Mouse (Mus musculus) erythroblast, embryonic 14.5 days (primary cell): ENCODE measurements around the gene App. TPM values are rescaled to one million over a fixed set of nuclear protein-coding genes. Genes with fewer than 3 reads are reported as not detected.

ENCODE experiments used
- H3K27me3 ChIP-seq: 2 replicates; pipeline ENCODE4 v1.6.1; 2012; ENCODE audit warnings: inconsistent platforms; ENCODE audit not compliant: control insufficient read depth
- H3K36me3 ChIP-seq: 2 replicates; pipeline ENCODE4 v1.6.1; 2012; ENCODE audit warnings: mild to moderate bottlenecking, inconsistent platforms; ENCODE audit not compliant: control insufficient read depth
- H3K4me1 ChIP-seq: 2 replicates; pipeline ENCODE4 v1.6.1; 2012; ENCODE audit warnings: inconsistent platforms; ENCODE audit not compliant: control insufficient read depth
- H3K4me3 ChIP-seq: replicated peaks from 2 replicates; pipeline ENCODE3; 2012; ENCODE audit warnings: moderate library complexity, mild to moderate bottlenecking, inconsistent platforms
- H3K9me3 ChIP-seq: 2 replicates; pipeline ENCODE4 v1.6.1; 2012; ENCODE audit warnings: low read length, inconsistent platforms, mixed read lengths; ENCODE audit not compliant: control insufficient read depth
- GATA1 ChIP-seq: IDR thresholded peaks from 2 replicates; pipeline ENCODE4 v1.6.1; 2012; ENCODE audit warnings: low read length, inconsistent platforms, mixed read lengths
- TAL1 ChIP-seq: IDR thresholded peaks from 3 replicates; pipeline ENCODE4 v1.6.1; 2012; ENCODE audit warnings: low read length, inconsistent platforms, mixed read lengths
- polyA plus RNA-seq: library from polyadenylated mRNA; stranded (reverse); fragments of >175 nt; gene quantifications from 2 replicates; pipeline ENCODE4 v1.2.3, GENCODE M21; 2012

App gene
- polyA plus RNA-seq, 1 experiment = 0.16 TPM

DNA sequence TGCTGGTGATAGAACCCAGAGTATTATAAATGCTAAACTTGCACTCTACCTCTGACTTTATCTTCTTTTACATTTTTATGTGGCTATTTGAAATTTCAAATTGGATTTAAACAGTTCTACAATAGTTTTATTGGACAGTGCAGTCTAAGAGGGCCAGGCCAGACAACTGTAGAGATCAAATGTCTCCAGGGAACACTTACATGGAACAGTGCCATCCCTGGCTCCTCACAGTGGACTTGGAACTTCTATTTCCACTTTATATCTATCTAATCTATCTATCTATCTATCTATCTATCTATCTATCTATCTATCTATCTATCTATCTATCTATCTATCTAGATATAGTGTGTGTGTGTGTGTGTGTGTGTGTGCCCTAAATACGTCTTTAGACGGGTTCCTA, 16.4 kb downstream of the App start:
- no peak for TF ChIP-seq GATA1
- TF ChIP-seq TAL1 = no peak
- Histone ChIP-seq H3K9me3 (no peaks in the 10 kb centered on the region), H3K27me3 (no peaks in the 10 kb centered on the region), H3K4me3 (no peak overlapping the region), H3K4me1 (no peaks in the 10 kb centered on the region; the same call in 1 of the 2 replicates), H3K36me3 (no peaks in the 10 kb centered on the region)

DNA sequence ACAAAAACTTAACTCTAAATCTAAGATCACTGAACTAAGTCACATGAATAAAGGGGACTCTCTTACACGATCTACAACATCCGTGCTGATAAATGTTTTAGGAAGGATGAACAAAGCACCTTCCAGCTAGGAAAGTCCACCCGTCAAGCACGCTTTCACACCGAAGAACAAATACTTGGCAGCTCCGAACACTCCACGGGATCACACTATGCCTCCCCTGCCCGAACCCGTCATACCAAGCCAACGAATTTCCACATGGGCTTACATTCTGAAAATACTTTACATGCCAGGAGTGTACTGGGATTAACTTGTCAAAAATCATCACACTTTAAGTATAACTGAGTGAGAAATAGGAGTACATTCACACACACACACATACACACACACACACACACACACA, 17.7 kb downstream of the App start:
- H3K27me3 ChIP-seq = no peaks in the 10 kb centered on the region
- no peaks in the 10 kb centered on the region for H3K36me3 ChIP-seq
- TF ChIP-seq GATA1 (no peak), TAL1 (no peak)
- no peaks in the 10 kb centered on the region; the same call in 1 of the 2 replicates for H3K4me1 ChIP-seq
- no peak overlapping the region for H3K4me3 ChIP-seq
- no peaks in the 10 kb centered on the region for H3K9me3 ChIP-seq

DNA sequence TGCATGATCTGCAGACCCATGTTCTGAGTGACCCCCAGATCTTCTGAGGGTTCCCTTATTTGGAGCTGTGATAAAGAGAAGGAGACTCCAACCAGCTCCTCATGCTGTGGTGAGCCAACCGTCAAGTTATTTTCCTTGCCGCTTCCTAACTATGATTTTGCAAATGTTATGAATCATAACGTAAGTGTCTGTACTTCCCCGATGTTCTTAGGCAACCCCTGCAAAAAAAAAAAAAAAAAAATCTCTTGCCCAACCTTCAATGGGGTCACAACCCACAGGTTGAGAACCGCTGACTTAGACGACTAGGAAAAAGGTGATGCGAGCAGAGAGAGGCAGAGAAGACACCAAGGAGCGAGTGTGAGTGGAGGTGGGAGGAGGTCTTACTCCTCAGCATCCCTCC, 21.1 kb downstream of the App start:
- H3K27me3 ChIP-seq = no peaks in the 10 kb centered on the region
- no peak overlapping the region for H3K4me3 ChIP-seq
- no peaks in the 10 kb centered on the region for H3K36me3 ChIP-seq

DNA sequence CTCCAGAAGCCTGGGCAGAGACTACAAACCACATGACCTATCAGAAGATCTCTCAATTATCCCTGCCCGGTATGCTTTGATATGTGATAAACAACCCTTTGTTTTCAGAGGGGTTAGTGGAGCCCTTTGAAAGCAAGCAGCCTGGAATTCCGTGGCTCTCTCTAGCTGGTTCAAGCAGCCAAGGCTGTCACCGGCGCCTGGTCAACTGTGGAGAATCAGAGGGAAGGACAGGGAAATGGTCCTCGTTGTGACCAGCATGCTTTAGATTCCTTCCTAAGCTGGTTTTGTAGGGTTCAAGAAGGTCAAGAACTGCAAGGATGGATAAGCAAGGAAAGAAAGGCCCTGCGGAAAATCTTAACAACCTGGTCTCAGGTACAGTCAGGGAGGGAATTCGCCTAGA, 21.9 kb downstream of the App start:
- Histone ChIP-seq H3K9me3 (no peaks in the 10 kb centered on the region), H3K36me3 (no peaks in the 10 kb centered on the region), H3K4me3 (no peak overlapping the region)

More for the DNA sequence above, 21.1 kb downstream of the App start:
- Histone ChIP-seq H3K9me3 (no peaks in the 10 kb centered on the region), H3K4me1 (no peaks in the 10 kb centered on the region; the same call in none of the 2 replicates)
- TF ChIP-seq TAL1 = no peak
- no peak for TF ChIP-seq GATA1

DNA sequence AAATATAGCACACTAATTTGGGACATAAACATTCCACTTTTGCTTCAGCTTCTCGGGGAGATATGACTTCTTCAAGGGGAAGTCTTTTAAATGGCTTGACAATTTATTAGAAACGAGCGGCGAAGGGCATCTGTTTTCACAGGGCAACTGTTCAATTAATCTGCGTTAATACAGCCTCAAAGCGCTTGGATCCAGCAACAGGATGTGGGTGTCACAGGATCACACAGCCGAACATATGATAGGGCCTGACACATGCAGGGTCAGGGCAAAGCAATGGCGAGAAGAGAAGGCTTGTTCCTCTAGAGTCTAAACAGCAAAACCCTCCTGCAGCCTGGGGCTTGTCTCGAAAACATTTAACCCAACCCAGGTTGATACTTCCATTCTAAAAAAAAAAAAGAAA, 22.7 kb downstream of the App start:
- no peak for TF ChIP-seq GATA1
- no peak for TF ChIP-seq TAL1
- H3K27me3 ChIP-seq = no peaks in the 10 kb centered on the region
- H3K36me3 ChIP-seq = no peaks in the 10 kb centered on the region
- no peaks in the 10 kb centered on the region for H3K9me3 ChIP-seq
- no peaks in the 10 kb centered on the region; the same call in none of the 2 replicates for H3K4me1 ChIP-seq
- H3K4me3 ChIP-seq = no peak overlapping the region

More for the DNA sequence above, 21.9 kb downstream of the App start:
- Histone ChIP-seq H3K27me3 (no peaks in the 10 kb centered on the region), H3K4me1 (no peaks in the 10 kb centered on the region; the same call in none of the 2 replicates)
- no peak for TF ChIP-seq GATA1
- no peak for TF ChIP-seq TAL1

DNA sequence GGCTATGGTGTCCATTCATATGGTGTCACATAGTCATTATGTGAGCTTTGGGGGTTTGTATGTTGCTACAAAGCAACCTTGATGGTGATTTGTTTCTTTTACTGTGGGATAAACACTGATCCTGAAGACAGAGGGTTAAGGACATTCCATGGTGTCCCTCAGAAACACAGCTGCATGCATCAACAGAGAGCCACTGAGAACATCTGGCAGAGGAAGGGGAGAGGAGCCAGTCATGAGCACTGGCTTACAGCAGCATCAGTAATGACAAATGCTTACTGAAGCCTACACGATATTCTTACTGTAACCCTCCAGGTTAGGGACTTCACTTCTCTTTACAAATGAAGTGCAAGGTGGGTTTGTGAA, 24.1 kb downstream of the App start:
- TF ChIP-seq TAL1 = no peak
- no peak for TF ChIP-seq GATA1
- Histone ChIP-seq H3K4me1 (no peaks in the 10 kb centered on the region; the same call in none of the 2 replicates), H3K9me3 (no peaks in the 10 kb centered on the region), H3K4me3 (no peak overlapping the region), H3K36me3 (no peaks in the 10 kb centered on the region), H3K27me3 (no peaks in the 10 kb centered on the region)

DNA sequence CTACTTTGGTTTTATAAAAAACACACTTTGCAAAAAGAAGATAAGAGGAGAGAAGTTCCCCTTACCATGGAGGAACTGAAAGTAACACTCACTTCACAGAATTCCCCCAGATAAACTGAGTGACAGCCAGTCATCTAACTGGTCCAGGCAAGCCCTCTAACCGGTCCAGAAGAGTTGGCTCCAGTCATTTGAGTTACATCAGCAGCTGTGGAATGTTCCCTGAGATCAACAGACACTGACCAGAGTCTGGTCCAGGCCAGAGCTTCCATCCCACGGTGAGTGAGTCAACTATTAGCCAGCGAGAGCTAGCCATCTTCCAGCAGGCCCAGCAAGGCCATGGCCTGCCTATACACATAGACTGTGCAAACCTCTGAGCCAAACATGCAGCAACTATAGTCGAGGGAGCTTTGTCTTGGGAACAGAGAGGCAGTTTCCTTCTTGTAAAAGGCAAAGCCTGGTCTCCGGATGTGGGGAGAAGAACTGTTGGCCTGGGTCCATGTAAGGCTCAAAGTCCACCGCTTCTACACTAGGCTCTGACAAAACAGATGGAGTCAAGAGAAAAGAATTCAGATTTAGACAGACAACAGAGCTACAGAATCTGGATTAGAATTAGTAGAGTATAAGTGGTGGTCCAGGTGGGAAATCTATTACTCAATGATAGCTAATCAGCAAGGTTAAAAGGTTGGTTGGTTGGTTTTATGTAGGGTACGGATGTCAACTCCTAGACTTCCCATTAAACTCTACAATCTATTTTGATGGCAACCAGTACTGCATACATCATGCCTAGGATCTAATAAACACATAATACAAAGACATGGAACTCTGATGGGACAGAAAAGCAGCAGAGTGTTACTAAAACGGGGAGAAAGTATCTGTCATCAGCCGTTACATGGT, 24.7 kb downstream of the App start:
- Histone ChIP-seq H3K27me3 (no peaks in the 10 kb centered on the region), H3K4me3 (no peak overlapping the region), H3K36me3 (no peaks in the 10 kb centered on the region), H3K4me1 (no peaks in the 10 kb centered on the region; the same call in none of the 2 replicates), H3K9me3 (no peaks in the 10 kb centered on the region)
- TF ChIP-seq TAL1 (no peak), GATA1 (no peak)

DNA sequence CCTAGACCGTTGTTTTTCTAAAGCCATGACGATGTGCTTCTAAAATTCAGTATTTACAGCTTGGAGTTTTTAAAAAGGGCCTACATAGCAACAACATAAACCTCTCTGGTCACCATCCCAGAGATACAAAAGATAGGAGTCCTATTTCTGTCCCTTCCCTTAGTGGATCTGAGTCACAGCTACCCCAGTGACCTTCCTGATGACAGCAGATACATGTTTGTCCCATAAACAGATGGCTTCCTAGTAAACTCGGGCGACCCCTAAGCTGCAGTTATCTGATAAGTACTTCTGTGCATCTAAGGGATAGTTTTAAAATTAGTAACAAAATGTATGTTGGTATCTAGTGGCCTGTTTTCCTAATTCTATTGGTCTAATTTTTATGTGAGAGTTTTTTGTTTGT, 26.1 kb downstream of the App start:
- Histone ChIP-seq H3K9me3 (no peaks in the 10 kb centered on the region), H3K36me3 (no peaks in the 10 kb centered on the region), H3K4me3 (no peak overlapping the region), H3K27me3 (no peaks in the 10 kb centered on the region), H3K4me1 (no peaks in the 10 kb centered on the region; the same call in none of the 2 replicates)
- TF ChIP-seq TAL1 = no peak
- no peak for TF ChIP-seq GATA1

DNA sequence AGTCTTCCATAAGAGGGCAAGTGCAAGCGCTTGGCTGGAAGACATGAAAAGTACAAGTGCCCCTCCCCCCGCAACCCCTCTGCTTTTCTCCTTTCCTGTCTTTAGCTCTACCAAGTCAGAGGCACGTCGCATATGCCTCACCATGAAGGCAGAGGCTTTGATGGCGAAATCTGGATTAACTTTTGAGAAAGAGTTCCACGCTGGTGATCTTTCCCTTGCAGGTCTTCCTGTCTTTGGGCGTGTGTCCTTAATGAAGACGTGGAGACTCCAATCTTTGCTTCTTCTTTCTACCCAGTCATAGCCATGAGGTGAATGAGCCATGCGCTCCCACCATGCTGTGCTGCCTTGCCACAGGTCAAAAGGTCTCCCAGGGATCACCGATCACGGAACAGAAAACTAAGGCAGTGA, 27.8 kb downstream of the App start:
- Histone ChIP-seq H3K4me3 (no peak overlapping the region), H3K4me1 (no peaks in the 10 kb centered on the region; the same call in none of the 2 replicates), H3K9me3 (no peaks in the 10 kb centered on the region), H3K36me3 (no peaks in the 10 kb centered on the region), H3K27me3 (no peaks in the 10 kb centered on the region)
- TF ChIP-seq TAL1 = no peak
- TF ChIP-seq GATA1 = no peak

DNA sequence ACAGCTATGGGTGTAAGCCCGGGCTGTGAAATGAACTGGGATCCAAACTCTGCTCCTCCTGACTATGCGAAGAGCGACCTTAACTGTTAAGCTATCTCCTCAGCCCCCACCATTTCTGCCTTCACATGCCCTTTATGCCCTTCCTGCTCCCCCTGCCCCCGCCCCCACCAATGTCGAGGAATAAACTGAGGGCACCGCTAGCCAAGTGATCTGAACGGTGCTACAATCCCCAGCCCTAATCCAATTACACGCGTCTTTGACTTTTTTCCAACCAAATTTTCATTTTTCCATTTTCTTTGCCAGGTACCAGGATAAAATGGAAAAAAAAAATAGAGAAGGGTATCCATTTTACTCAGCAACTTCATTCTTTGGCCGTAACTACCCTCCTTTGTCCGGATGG, 28.2 kb downstream of the App start:
- TF ChIP-seq GATA1 = no peak
- no peak for TF ChIP-seq TAL1
- no peaks in the 10 kb centered on the region for H3K9me3 ChIP-seq

More for the DNA sequence above, 28.2 kb downstream of the App start:
- H3K36me3 ChIP-seq = no peaks in the 10 kb centered on the region
- H3K4me1 ChIP-seq = no peaks in the 10 kb centered on the region; the same call in none of the 2 replicates
- no peak overlapping the region for H3K4me3 ChIP-seq
- no peaks in the 10 kb centered on the region for H3K27me3 ChIP-seq
